Mouse (Mus musculus) embryonic fibroblast, embryonic 13.5 days (primary cell): ENCODE results near the gene Schip1. TPM values are rescaled to one million over a fixed set of nuclear protein-coding genes. Genes with fewer than 3 reads are reported as not detected.

Source experiments
- H3K27ac ChIP-seq: 2 replicates; pipeline ENCODE4 v1.5.1; 2012; ENCODE audit warnings: low read length, control low read depth, inconsistent platforms; ENCODE audit not compliant: insufficient read depth
- H3K4me1 ChIP-seq: 2 replicates; pipeline ENCODE4 v1.6.1; 2011; ENCODE audit warnings: low read length; ENCODE audit not compliant: control insufficient read depth, insufficient read depth
- H3K4me3 ChIP-seq: 2 replicates; pipeline ENCODE4 v1.5.1; 2011; ENCODE audit warnings: mild to moderate bottlenecking, control low read depth, low read length; ENCODE audit not compliant: insufficient read depth
- CTCF ChIP-seq: IDR thresholded peaks from 2 replicates; pipeline ENCODE4 v1.5.1; 2011; ENCODE audit warnings: mild to moderate bottlenecking, control low read depth, low read length, moderate library complexity, borderline replicate concordance; ENCODE audit not compliant: insufficient read depth
- POLR2A ChIP-seq: IDR thresholded peaks from 2 replicates; pipeline ENCODE4 v1.6.1; 2011; ENCODE audit warnings: low read depth, mild to moderate bottlenecking, control low read depth, low read length, moderate library complexity
- polyA plus RNA-seq: library from polyadenylated mRNA; stranded (reverse); fragments of >200 nt; gene quantifications from 2 replicates; pipeline ENCODE4 v1.2.4, GENCODE M21; 2011; ENCODE audit warnings: low read depth; ENCODE audit not compliant: missing spikeins, insufficient read length

Gene Schip1
- polyA plus RNA-seq, 1 experiment, result 47.5 TPM

DNA sequence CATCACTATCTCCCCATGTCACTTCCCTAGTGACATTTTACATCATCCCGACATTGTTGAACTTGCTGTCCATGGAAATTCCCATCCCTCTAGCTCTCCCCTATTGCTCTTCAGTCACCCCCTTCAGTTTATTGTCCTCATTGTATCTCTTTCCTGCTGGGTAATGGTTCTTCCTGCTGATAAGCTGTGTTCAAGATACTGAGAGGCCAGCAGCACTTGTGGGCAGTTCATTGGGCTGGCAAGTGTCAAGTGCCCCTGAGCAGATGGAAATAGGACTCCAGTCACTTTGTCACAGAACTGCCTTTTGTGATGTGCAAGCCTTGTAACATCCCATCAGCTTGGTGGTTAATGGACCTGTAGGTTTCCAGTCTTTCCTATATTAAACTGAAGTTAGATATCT lies 241.0 kb downstream of the Schip1 start:
- Histone ChIP-seq H3K4me3 (no peak overlapping the region), H3K27ac (no peak overlapping the region), H3K4me1 (no peaks in the 10 kb centered on the region)
- no peak for TF ChIP-seq POLR2A
- TF ChIP-seq CTCF, result no peak

- H3K4me3 ChIP-seq, result no peak overlapping the region
- H3K27ac ChIP-seq, result no peak overlapping the region
- TF ChIP-seq POLR2A, result no peak
- TF ChIP-seq CTCF, result no peak
- H3K4me1 ChIP-seq, result no peaks in the 10 kb centered on the region
Observed at GRCm38 (mm10) chr3:68306726-68307125, 242.1 kb downstream of the Schip1 start.

DNA sequence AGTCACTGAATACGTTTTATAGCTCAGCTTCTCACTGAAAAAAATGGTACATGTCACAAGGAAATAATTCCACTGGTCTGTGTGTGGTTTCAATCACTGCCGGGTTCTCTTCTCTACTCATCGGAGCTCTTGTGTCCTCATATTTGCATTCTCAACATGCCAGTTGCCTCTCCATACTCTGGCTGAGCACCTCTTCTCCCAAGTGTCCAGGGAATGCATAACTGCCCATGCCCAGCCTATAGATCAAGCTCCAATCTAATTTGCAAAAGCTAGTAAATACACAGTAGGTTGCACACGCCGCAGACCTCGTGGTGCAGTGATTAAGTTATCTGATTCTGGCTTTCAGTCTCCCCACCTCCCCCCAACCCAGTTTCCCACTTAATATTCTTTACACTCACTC lies 261.0 kb downstream of the Schip1 start:
- TF ChIP-seq POLR2A, result no peak
- TF ChIP-seq CTCF, result no peak
- Histone ChIP-seq H3K4me1 (no peaks in the 10 kb centered on the region), H3K27ac (no peak overlapping the region), H3K4me3 (no peak overlapping the region)

DNA sequence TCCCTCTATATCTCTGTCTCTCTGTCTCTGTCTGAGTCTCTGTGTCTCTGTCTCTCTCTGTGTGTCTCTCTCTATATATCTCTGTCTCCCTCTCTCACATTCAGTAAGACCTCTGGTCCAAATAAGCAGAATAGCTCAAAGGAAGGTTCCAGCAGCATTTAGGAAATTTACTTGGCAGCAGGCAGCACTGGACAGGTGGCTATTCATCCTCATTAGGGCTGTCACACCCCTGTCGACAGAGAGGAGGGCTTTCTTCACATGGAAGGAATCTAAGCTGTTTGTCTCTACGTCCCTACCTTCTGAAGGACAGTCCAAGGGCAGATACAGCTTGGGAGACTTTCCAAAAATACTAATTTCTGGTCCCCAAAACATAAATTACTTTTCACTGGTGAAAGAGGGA lies 267.9 kb downstream of the Schip1 start:
- Histone ChIP-seq H3K27ac (no peak overlapping the region), H3K4me1 (no peaks in the 10 kb centered on the region), H3K4me3 (no peak overlapping the region)
- no peak for TF ChIP-seq CTCF
- no peak for TF ChIP-seq POLR2A

DNA sequence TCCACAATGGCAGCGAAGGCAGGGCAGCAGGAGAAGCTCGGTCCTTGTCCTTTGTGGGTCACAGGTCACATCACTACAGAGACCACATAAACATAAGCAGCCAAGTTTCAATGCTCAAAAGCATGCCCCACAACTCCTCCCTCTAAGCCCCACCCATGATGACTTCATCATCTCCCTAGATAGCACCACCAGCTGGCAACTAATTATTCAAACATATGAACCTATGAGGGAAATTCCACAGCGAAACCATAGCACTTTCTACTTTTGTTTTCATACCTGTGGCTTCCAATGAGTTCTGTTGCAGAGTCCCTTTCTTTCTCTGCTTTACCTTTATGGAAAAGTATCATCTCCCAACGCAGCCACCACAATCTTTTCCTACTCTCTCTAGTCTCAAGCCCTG lies 270.9 kb downstream of the Schip1 start:
- TF ChIP-seq CTCF, result no peak
- TF ChIP-seq POLR2A, result no peak
- Histone ChIP-seq H3K27ac (no peak overlapping the region), H3K4me3 (no peak overlapping the region), H3K4me1 (no peaks in the 10 kb centered on the region)

DNA sequence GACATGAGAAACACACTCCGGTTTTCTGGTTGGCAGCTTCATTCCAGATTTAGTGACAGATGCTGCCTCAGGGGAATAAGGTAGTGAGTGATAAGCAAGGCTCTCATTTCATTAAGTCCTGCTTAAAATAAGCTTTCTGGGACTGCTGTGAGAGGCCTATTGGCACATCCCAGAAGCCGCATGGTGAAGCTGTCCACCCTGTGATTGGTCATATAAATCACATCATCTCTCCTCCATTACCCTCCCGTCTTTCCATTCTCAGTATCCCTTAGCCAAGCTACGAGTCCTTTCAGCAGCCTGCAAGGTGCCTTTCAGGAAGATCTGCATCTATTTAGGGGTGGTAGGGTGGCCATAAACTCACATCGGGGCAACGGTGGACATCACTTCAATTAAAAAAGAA lies 286.0 kb downstream of the Schip1 start:
- H3K4me1 ChIP-seq, result no peaks in the 10 kb centered on the region
- H3K4me3 ChIP-seq, result no peak overlapping the region
- no peak overlapping the region for H3K27ac ChIP-seq
- TF ChIP-seq CTCF (no peak), POLR2A (no peak)

DNA sequence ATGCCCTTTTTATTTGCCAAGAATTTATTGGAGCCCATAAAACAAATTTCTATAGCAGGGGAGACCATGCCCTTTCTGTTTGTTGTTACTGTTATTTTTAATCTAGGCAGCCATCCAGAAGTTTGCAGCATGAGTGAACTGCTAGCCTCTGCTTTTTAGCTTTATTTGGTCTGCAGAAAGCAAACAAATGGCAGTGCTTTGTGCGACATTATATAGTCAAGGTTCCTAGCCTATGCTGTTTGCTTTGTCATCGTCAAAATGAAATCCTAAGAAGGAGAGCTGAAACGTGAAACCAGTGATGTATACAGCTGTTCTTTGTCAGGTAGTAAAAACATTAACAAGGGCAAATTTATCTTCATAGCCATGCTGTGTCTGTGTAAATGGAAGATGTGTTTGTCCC lies 286.9 kb downstream of the Schip1 start:
- no peak for TF ChIP-seq POLR2A
- TF ChIP-seq CTCF, result no peak
- no peak overlapping the region for H3K4me3 ChIP-seq
- no peak overlapping the region for H3K27ac ChIP-seq
- H3K4me1 ChIP-seq, result no peaks in the 10 kb centered on the region

DNA sequence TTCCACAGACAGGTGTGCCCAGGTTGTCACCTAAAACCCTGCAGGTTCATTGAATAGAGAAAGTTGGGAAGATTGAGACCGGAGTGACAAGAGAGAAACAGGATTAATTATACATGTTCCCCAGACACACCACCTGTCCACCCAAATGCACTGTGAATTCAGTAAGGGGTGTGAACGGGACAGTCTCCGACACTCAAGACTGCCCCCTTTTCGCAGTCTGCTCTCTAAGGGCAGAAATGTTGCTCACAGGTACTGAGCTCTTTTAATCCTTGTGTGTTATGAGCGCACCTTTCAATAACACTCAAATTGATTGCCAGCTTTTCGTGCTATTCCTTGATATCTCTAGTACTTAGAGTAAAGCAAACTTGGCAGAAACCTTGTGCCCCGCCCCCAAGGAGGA lies 288.4 kb downstream of the Schip1 start:
- TF ChIP-seq POLR2A (no peak), CTCF (no peak)
- Histone ChIP-seq H3K27ac (no peak overlapping the region), H3K4me3 (no peak overlapping the region), H3K4me1 (no peaks in the 10 kb centered on the region)

GRCm38 (mm10) chr3:68353492-68353891 lies 288.9 kb downstream of the Schip1 start:
- H3K4me1 ChIP-seq, result no peaks in the 10 kb centered on the region
- TF ChIP-seq POLR2A (no peak), CTCF (no peak)
- no peak overlapping the region for H3K27ac ChIP-seq
- H3K4me3 ChIP-seq, result no peak overlapping the region

GRCm38 (mm10) chr3:68356516-68356915 lies 291.9 kb downstream of the Schip1 start:
- Histone ChIP-seq H3K27ac (no peak overlapping the region), H3K4me1 (no peaks in the 10 kb centered on the region), H3K4me3 (no peak overlapping the region)
- TF ChIP-seq POLR2A (no peak), CTCF (no peak)

GRCm38 (mm10) chr3:68368029-68368428 lies 303.4 kb downstream of the Schip1 start:
- TF ChIP-seq CTCF (no peak), POLR2A (no peak)
- Histone ChIP-seq H3K4me1 (no peaks in the 10 kb centered on the region), H3K27ac (no peak overlapping the region), H3K4me3 (no peak overlapping the region)
